Comparison of ENCODE assay signal across 34 mouse cellular contexts in genomic region chr8:64703191-64703590, GRCm38 (mm10).
"Had no signal": no experiment of that assay in that cellular context is flagged by ENCODE, and none has a peak within 500 bp of the region (broad histone marks: within the 10 kb centered on the region; RNA-seq: fewer than 3 reads in every experiment).

No protein-coding gene starts in this region.

- DNase-seq: heart, postnatal 10 days; heart, postnatal 14 days; heart, postnatal 36 days; heart, postnatal 4 days; kidney, adult 11 months; kidney, adult 18-20 months; kidney, adult 2 months; kidney, adult 8-10 months; kidney, adult 9 months; kidney, postnatal 10 days; kidney, postnatal 14 days; kidney, postnatal 25 days; kidney, postnatal 36 days; kidney, postnatal 4 days; layer of hippocampus, adult 9-11 months; layer of hippocampus, postnatal 36 days had no signal

- H3K4me3 ChIP-seq: heart, embryonic 12.5 days; heart, embryonic 13.5 days; heart, embryonic 15.5 days; hindbrain, embryonic 10.5 days; hindbrain, embryonic 12.5 days; hindbrain, embryonic 13.5 days; hindbrain, embryonic 15.5 days; intestine, embryonic 15.5 days; kidney, embryonic 15.5 days; layer of hippocampus, adult 2 months had no signal

- H3K9ac ChIP-seq: heart, embryonic 12.5 days; heart, embryonic 13.5 days; heart, embryonic 15.5 days; hindbrain, embryonic 12.5 days; hindbrain, embryonic 13.5 days; hindbrain, embryonic 14.5 days; hindbrain, embryonic 15.5 days; intestine, embryonic 15.5 days; kidney, embryonic 15.5 days had no signal

- H3K36me3 ChIP-seq: heart, embryonic 12.5 days; heart, embryonic 13.5 days; heart, embryonic 15.5 days; hindbrain, embryonic 10.5 days; hindbrain, embryonic 12.5 days; hindbrain, embryonic 13.5 days; hindbrain, embryonic 15.5 days; intestine, embryonic 15.5 days; kidney, embryonic 15.5 days had no signal

- ATAC-seq: hindbrain, embryonic 16.5 days; hindbrain, postnatal 0 days; inflammation-experienced regulatory T-cells, adult 6 months; intestine, embryonic 15.5 days; intestine, embryonic 16.5 days; intestine, postnatal 0 days had no signal

- H3K4me1 ChIP-seq: heart, embryonic 12.5 days; heart, embryonic 13.5 days; heart, embryonic 15.5 days; hindbrain, embryonic 10.5 days; hindbrain, embryonic 12.5 days; hindbrain, embryonic 13.5 days; hindbrain, embryonic 15.5 days; intestine, embryonic 15.5 days; kidney, embryonic 15.5 days had no signal

- H3K4me2 ChIP-seq: heart, embryonic 11.5 days; heart, embryonic 12.5 days; heart, embryonic 13.5 days; heart, embryonic 15.5 days; hindbrain, embryonic 12.5 days; hindbrain, embryonic 13.5 days; hindbrain, embryonic 14.5 days; hindbrain, embryonic 15.5 days; intestine, embryonic 15.5 days; kidney, embryonic 15.5 days had no signal

- H3K27me3 ChIP-seq: heart, embryonic 12.5 days; heart, embryonic 13.5 days; heart, embryonic 15.5 days; hindbrain, embryonic 12.5 days; hindbrain, embryonic 13.5 days; hindbrain, embryonic 15.5 days; intestine, embryonic 15.5 days; kidney, embryonic 15.5 days had no signal

- H3K9me3 ChIP-seq: heart, embryonic 12.5 days; heart, embryonic 13.5 days; heart, embryonic 15.5 days; hindbrain, embryonic 10.5 days; hindbrain, embryonic 12.5 days; hindbrain, embryonic 13.5 days; hindbrain, embryonic 15.5 days; intestine, embryonic 15.5 days; kidney, embryonic 15.5 days had no signal

- H3K27ac ChIP-seq: heart, embryonic 13.5 days; heart, embryonic 15.5 days; hindbrain, embryonic 10.5 days; hindbrain, embryonic 12.5 days; hindbrain, embryonic 13.5 days; hindbrain, embryonic 14.5 days; hindbrain, embryonic 15.5 days; hindbrain, postnatal 0 days; intestine, embryonic 15.5 days; kidney, embryonic 15.5 days; kidney, postnatal 0 days; layer of hippocampus, adult 2 months had no signal
